Mouse (Mus musculus) naive thymus-derived CD4-positive, alpha-beta T cell, adult 5 months (primary cell): Measurements from ENCODE around the gene Dnajc5g. TPM values are rescaled to one million over a fixed set of nuclear protein-coding genes. Genes with fewer than 3 reads are reported as not detected.

Experiments
- polyA plus RNA-seq: library from polyadenylated mRNA; unstranded; fragments of 100-300 nt; shearing (Covaris generic); gene quantifications from one replicate; pipeline ENCODE4 v1.2.1, GENCODE M21; 2017

The Dnajc5g gene
- not detected for polyA plus RNA-seq

GRCm38 (mm10) chr5:31105814-31106335, at the start of gene Dnajc5g:
Dnajc5g (plus strand) TSS chr5:31106285.

GRCm38 (mm10) chr5:31108000-31108490, 2.0 kb downstream of the Dnajc5g start, which contains the start of gene Slc30a3:
Slc30a3 (minus strand) TSS chr5:31108237.

GRCm38 (mm10) chr5:31116354-31116753, 10.3 kb downstream of the Dnajc5g start, which contains the start of gene Trim54:
Trim54 (plus strand) TSS chr5:31116712.

GRCm38 (mm10) chr5:31138241-31138967, 32.3 kb downstream of the Dnajc5g start, which contains the start of gene Ucn:
Ucn (minus strand) TSS chr5:31138829.

GRCm38 (mm10) chr5:31154152-31154553, 48.1 kb downstream of the Dnajc5g start, which contains the start of gene Mpv17:
Mpv17 (minus strand) TSS chr5:31154251.

Other genes with a start within 250 kb of the Dnajc5g start
- 49.2 TPM for gene Tmem214, start 238.3 kb upstream of the Dnajc5g start, polyA plus RNA-seq
- 7.2 TPM for gene Agbl5, start 217.6 kb upstream of the Dnajc5g start, polyA plus RNA-seq
- gene Ost4, start 198.5 kb upstream of the Dnajc5g start, polyA plus RNA-seq = 208 TPM
- 3.2 TPM for gene Emilin1, start 192.9 kb upstream of the Dnajc5g start, polyA plus RNA-seq
- 26.3 TPM for gene Khk, start 184.9 kb upstream of the Dnajc5g start, polyA plus RNA-seq
- gene Cgref1, start 160.7 kb upstream of the Dnajc5g start, polyA plus RNA-seq = not detected
- 231 TPM for gene Preb, start 145.9 kb upstream of the Dnajc5g start, polyA plus RNA-seq
- gene Tcf23, start 137.6 kb upstream of the Dnajc5g start, polyA plus RNA-seq = not detected
- 64.4 TPM for gene Atraid, start 58.0 kb upstream of the Dnajc5g start, polyA plus RNA-seq
- gene Slc5a6, start 57.4 kb upstream of the Dnajc5g start, polyA plus RNA-seq = 8.8 TPM
- 24.5 TPM for gene Cad, start 51.5 kb upstream of the Dnajc5g start, polyA plus RNA-seq
- not detected for gene Slc30a3, start 2.0 kb downstream of the Dnajc5g start, polyA plus RNA-seq
- not detected for gene Trim54, start 10.4 kb downstream of the Dnajc5g start, polyA plus RNA-seq
- not detected for gene Ucn, start 32.5 kb downstream of the Dnajc5g start, polyA plus RNA-seq
- gene Mpv17, start 48.0 kb downstream of the Dnajc5g start, polyA plus RNA-seq = 15.3 TPM
- gene Gm29609, start 73.6 kb downstream of the Dnajc5g start, polyA plus RNA-seq = 2.5 TPM
- gene Gtf3c2, start 73.9 kb downstream of the Dnajc5g start, polyA plus RNA-seq = 94.7 TPM
- gene Snx17, start 86.9 kb downstream of the Dnajc5g start, polyA plus RNA-seq = 88.9 TPM
- 51.6 TPM for gene Eif2b4, start 87.1 kb downstream of the Dnajc5g start, polyA plus RNA-seq
- gene Zfp513, start 96.0 kb downstream of the Dnajc5g start, polyA plus RNA-seq = 23.9 TPM
- gene Ppm1g, start 114.4 kb downstream of the Dnajc5g start, polyA plus RNA-seq = 169 TPM
- gene Nrbp1, start 134.6 kb downstream of the Dnajc5g start, polyA plus RNA-seq = 259 TPM
- gene Gm9970, start 134.9 kb downstream of the Dnajc5g start, polyA plus RNA-seq = 0.67 TPM
- 55.3 TPM for gene Krtcap3, start 145.4 kb downstream of the Dnajc5g start, polyA plus RNA-seq
- 10.5 TPM for gene Ift172, start 184.8 kb downstream of the Dnajc5g start, polyA plus RNA-seq
- 0.90 TPM for gene Fndc4, start 189.8 kb downstream of the Dnajc5g start, polyA plus RNA-seq
- 0.51 TPM for gene Gckr, start 191.2 kb downstream of the Dnajc5g start, polyA plus RNA-seq